Mouse (Mus musculus) spleen, adult 2 months (tissue): Measurements from ENCODE around the gene Iqgap2. TPM values are rescaled to one million over a fixed set of nuclear protein-coding genes. Genes with fewer than 3 reads are reported as not detected.

Source experiments
- DNase-seq, 2 experiments: peaks; one replicate each; pipeline versions ENCODE4 v3.0.0 to v3.0.0-alpha.2; 2012 to 2021; ENCODE audit warnings: low spot score in 2 of 2, low read depth in 1 of 2
- H3K27ac ChIP-seq: fragments of 200-500 bp; 2 replicates; pipeline ENCODE4 v1.5.1; 2012; ENCODE audit warnings: low read length, inconsistent platforms; ENCODE audit not compliant: insufficient read depth
- H3K27me3 ChIP-seq: fragments of 200-500 bp; 2 replicates; pipeline ENCODE4 v1.6.1; 2012; ENCODE audit warnings: mild to moderate bottlenecking, moderate library complexity, low read length, inconsistent platforms; ENCODE audit not compliant: control insufficient read depth, insufficient read depth
- H3K36me3 ChIP-seq: fragments of 200-500 bp; 2 replicates; pipeline ENCODE4 v1.6.1; 2012; ENCODE audit warnings: mild to moderate bottlenecking, low read length, inconsistent platforms; ENCODE audit not compliant: control insufficient read depth, insufficient read depth
- H3K4me1 ChIP-seq: fragments of 200-500 bp; 2 replicates; pipeline ENCODE4 v1.6.1; 2011; ENCODE audit warnings: inconsistent platforms; ENCODE audit not compliant: control insufficient read depth, insufficient read depth, insufficient read length
- H3K4me3 ChIP-seq: fragments of 200-500 bp; 2 replicates; pipeline ENCODE4 v1.5.1; 2011; ENCODE audit warnings: mild to moderate bottlenecking, inconsistent platforms; ENCODE audit not compliant: insufficient read depth, insufficient read length; ENCODE audit errors: extremely low read depth
- CTCF ChIP-seq: fragments of 200-500 bp; IDR thresholded peaks from 2 replicates; pipeline ENCODE4 v1.5.1; 2011; ENCODE audit warnings: mild to moderate bottlenecking, inconsistent platforms; ENCODE audit not compliant: insufficient read depth, insufficient read length, insufficient replicate concordance; ENCODE audit errors: extremely low read depth
- POLR2A ChIP-seq: fragments of 200-500 bp; IDR thresholded peaks from 2 replicates; pipeline ENCODE4 v1.6.1; 2011; ENCODE audit warnings: low read depth, low read length, inconsistent platforms
- WGBS: fragments of 180-500 bp; shearing (Covaris S2); methylation state at CpG from one replicate; pipeline ENCODE4 v1.1.7; 2018; 5-methylcytosine and 5-hydroxymethylcytosine counted together
- polyA plus RNA-seq: library from polyadenylated mRNA; depleted of rRNA; stranded (reverse); fragments of >200 nt; gene quantifications from 2 replicates; pipeline ENCODE4 v1.2.3, GENCODE M21; 2012

Iqgap2 gene
- polyA plus RNA-seq, 1 experiment = 2.1 TPM

GRCm38 (mm10) chr13:95592860-95593259 lies 298.9 kb downstream of the Iqgap2 start:
- no peaks in the 10 kb centered on the region for H3K36me3 ChIP-seq
- TF ChIP-seq POLR2A (no peak), CTCF (no peak)
- H3K4me3 ChIP-seq = no peak overlapping the region
- DNase-seq = peak; percentile 15 to 41
- no peaks in the 10 kb centered on the region; the same call in 1 of the 2 replicates for H3K4me1 ChIP-seq
- H3K27me3 ChIP-seq = no peaks in the 10 kb centered on the region
- 4% methylated on average over 10 of the region's 10 CpGs for WGBS
- H3K27ac ChIP-seq = no peak overlapping the region

- Histone ChIP-seq H3K27me3 (no peaks in the 10 kb centered on the region), H3K4me1 (no peaks in the 10 kb centered on the region; the same call in 1 of the 2 replicates), H3K36me3 (no peaks in the 10 kb centered on the region), H3K4me3 (no peak overlapping the region), H3K27ac (no peak overlapping the region)
- DNase-seq = no peak
- WGBS = 92% methylated on average over 3 of the region's 3 CpGs
- no peak for TF ChIP-seq POLR2A
- no peak for TF ChIP-seq CTCF
These were observed 300.1 kb downstream of the Iqgap2 start for GRCm38 (mm10) chr13:95591606-95592005.

- Histone ChIP-seq H3K27ac (no peak overlapping the region), H3K27me3 (no peaks in the 10 kb centered on the region), H3K4me3 (no peak overlapping the region), H3K4me1 (no peaks in the 10 kb centered on the region; the same call in 1 of the 2 replicates), H3K36me3 (no peaks in the 10 kb centered on the region)
- DNase-seq = no peak
- TF ChIP-seq POLR2A = no peak
- TF ChIP-seq CTCF = no peak
- 89% methylated on average over 4 of the region's 4 CpGs for WGBS
These were observed 304.1 kb downstream of the Iqgap2 start for GRCm38 (mm10) chr13:95587628-95588027.

- 63% methylated on average over 5 of the region's 5 CpGs for WGBS
- no peaks in the 10 kb centered on the region for H3K4me1 ChIP-seq
- TF ChIP-seq POLR2A (no peak), CTCF (no peak)
- DNase-seq = no peak
- H3K36me3 ChIP-seq = no peaks in the 10 kb centered on the region
- H3K4me3 ChIP-seq = no peak overlapping the region
- H3K27ac ChIP-seq = no peak overlapping the region
- no peaks in the 10 kb centered on the region for H3K27me3 ChIP-seq
These were observed 306.8 kb downstream of the Iqgap2 start for GRCm38 (mm10) chr13:95584898-95585297.

DNA sequence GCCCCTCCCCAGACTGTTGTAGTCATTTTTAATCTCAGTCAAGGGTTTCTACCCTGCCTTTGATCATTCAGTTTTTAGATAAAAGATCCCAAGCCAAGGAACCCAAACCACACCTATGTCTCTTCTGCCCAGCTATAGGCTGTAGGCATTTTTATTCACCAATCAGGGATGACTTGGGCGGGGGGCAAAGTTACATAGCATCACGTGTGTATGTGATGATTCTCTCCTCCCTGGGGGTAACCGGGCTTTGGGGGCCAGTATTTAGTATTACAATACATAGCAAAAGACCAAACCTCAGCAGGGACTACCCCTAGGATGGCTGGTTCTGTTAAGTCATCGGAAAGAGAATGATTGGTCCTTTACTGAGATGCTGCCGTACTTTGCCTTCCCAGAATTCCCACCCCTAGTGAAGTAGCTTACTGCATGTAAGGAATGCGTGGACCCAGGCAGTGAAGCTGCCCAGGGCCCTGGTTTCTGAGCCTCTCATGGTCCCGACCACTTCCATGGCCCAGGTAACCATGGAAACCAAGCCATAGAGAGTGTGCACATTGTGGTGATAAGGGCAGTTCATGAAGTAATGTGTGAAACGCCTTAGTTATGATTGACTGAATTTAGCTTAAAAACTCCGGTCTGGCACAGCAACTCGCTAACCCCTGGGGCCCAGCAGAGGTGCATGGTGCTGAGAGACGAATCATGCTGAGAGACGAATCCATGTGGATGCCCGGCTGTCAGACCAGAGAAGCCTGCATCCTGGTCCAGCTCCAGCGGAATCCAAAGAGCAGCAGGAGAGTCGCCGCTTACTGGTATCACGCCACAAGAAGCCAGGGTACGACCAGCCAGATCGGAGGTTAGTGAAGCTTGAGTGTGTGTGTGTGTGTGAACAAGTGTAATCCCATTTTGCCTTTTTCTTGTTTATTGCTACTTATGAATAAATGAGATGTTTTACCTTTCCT lies 308.2 kb downstream of the Iqgap2 start:
- Histone ChIP-seq H3K4me3 (no peak overlapping the region), H3K4me1 (no peaks in the 10 kb centered on the region), H3K27me3 (no peaks in the 10 kb centered on the region), H3K36me3 (no peaks in the 10 kb centered on the region), H3K27ac (no peak overlapping the region)
- no peak for DNase-seq
- TF ChIP-seq CTCF (no peak), POLR2A (no peak)
- 85% methylated on average over 19 of the region's 19 CpGs for WGBS

- TF ChIP-seq CTCF (no peak), POLR2A (no peak)
- Histone ChIP-seq H3K27ac (no peak overlapping the region), H3K36me3 (no peaks in the 10 kb centered on the region), H3K4me1 (no peaks in the 10 kb centered on the region), H3K27me3 (no peaks in the 10 kb centered on the region), H3K4me3 (no peak overlapping the region)
- DNase-seq = no peak
- WGBS = 80% methylated on average over 1 of the region's 1 CpGs
These were observed 309.9 kb downstream of the Iqgap2 start for GRCm38 (mm10) chr13:95581850-95582249.
